Mouse (Mus musculus): ENCODE results near the gene Lhx2. TPM values are rescaled to one million over a fixed set of nuclear protein-coding genes. Genes with fewer than 3 reads are reported as not detected.

The Lhx2 gene
- polyA plus RNA-seq, 1 experiment, result 0.32 TPM

GRCm38 (mm10) chr2:38326671-38327070 lies 12.4 kb upstream of the Lhx2 start:
- Histone ChIP-seq H3K27ac (ENCODE audit: insufficient read depth, low read depth, low read length) (no peak overlapping the region), H3K4me1 (ENCODE audit: control insufficient read depth, insufficient read depth, low read length) (no peaks in the 10 kb centered on the region), H3K4me3 (ENCODE audit: insufficient read depth, low read length) (no peak overlapping the region)
- TF ChIP-seq POLR2A (IDR thresholded peaks at IDR 0.05; ENCODE audit: borderline replicate concordance, low read depth, low read length), result no peak
- no peak for TF ChIP-seq CTCF (IDR thresholded peaks at IDR 0.05; ENCODE audit: low read depth, low read length)

DNA sequence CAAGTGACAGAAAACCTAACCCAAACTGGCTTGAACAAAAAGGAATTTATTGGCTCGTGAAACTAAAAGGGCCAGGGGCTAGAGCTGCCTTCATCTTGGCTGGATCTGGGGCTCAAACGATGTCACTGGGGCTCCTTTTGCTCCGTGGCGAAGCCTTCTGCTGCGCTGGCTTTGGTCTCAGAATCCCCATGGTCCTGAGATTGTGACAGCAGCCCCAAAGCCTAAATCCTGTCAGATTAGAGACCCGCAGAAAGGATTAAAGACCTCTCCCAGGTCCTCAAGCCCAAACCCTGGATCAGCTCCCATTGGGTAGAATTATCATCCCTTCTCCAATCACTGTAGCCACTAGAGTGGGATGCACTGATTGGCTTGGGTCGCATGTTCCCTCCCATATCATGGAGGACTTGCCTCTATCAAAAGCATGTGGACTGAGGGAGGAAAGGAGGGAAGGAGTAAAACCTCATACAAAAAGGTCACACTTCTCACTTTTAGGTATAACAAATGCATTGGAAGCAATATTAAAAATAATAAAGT lies 5.4 kb upstream of the Lhx2 start:
- no peaks in the 10 kb centered on the region; the same call in 1 of the 2 replicates for H3K4me1 ChIP-seq (ENCODE audit: control insufficient read depth, insufficient read depth, low read length)
- no peak overlapping the region for H3K27ac ChIP-seq (ENCODE audit: insufficient read depth, low read depth, low read length)
- H3K4me3 ChIP-seq (ENCODE audit: insufficient read depth, low read length), result no peak overlapping the region
- TF ChIP-seq POLR2A (IDR thresholded peaks at IDR 0.05; ENCODE audit: borderline replicate concordance, low read depth, low read length), result no peak
- no peak for TF ChIP-seq CTCF (IDR thresholded peaks at IDR 0.05; ENCODE audit: low read depth, low read length)

- TF ChIP-seq CTCF (IDR thresholded peaks at IDR 0.05; ENCODE audit: low read depth, low read length) (no peak), POLR2A (IDR thresholded peaks at IDR 0.05; ENCODE audit: borderline replicate concordance, low read depth, low read length) (no peak)
- Histone ChIP-seq H3K27ac (ENCODE audit: insufficient read depth, low read depth, low read length) (no peak overlapping the region), H3K4me3 (ENCODE audit: insufficient read depth, low read length) (peak overlapping the region; percentile 15; the same call in 1 of the 2 replicates), H3K4me1 (ENCODE audit: control insufficient read depth, insufficient read depth, low read length) (no peaks in the 10 kb centered on the region; the same call in 1 of the 2 replicates)
Observed at GRCm38 (mm10) chr2:38336606-38337005, 2.5 kb upstream of the Lhx2 start.

GRCm38 (mm10) chr2:38337091-38337640 lies 1.9 kb upstream of the Lhx2 start:
- TF ChIP-seq CTCF (IDR thresholded peaks at IDR 0.05; ENCODE audit: low read depth, low read length) (no peak), POLR2A (IDR thresholded peaks at IDR 0.05; ENCODE audit: borderline replicate concordance, low read depth, low read length) (no peak)
- H3K4me1 ChIP-seq (ENCODE audit: control insufficient read depth, insufficient read depth, low read length), result no peaks in the 10 kb centered on the region; the same call in 1 of the 2 replicates
- H3K4me3 ChIP-seq (ENCODE audit: insufficient read depth, low read length), result no peak overlapping the region; the same call in 1 of the 2 replicates
- H3K27ac ChIP-seq (ENCODE audit: insufficient read depth, low read depth, low read length), result no peak overlapping the region

DNA sequence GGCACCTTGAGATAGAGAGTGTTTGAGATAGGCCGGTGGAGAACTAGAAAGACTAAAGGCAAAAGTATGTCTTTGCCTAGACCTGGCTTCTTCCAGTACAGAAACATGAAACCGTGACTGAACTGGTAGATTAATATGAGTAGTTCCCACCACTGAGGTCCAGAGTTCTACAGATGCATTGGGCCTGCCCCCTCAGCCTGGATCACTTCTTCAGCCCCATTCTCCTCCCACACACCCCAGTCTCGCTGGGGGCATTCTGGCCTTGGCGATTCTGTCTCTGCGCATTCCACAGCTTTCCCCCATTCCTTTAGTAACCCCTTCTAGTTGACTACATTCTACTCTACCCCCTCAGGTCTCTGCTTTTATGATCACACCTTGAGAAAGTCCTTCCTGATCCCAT lies 1.4 kb upstream of the Lhx2 start:
- no peak for TF ChIP-seq POLR2A (IDR thresholded peaks at IDR 0.05; ENCODE audit: borderline replicate concordance, low read depth, low read length)
- no peak for TF ChIP-seq CTCF (IDR thresholded peaks at IDR 0.05; ENCODE audit: low read depth, low read length)
- no peak overlapping the region for H3K27ac ChIP-seq (ENCODE audit: insufficient read depth, low read depth, low read length)
- H3K4me1 ChIP-seq (ENCODE audit: control insufficient read depth, insufficient read depth, low read length), result no peaks in the 10 kb centered on the region; the same call in 1 of the 2 replicates
- no peak overlapping the region for H3K4me3 ChIP-seq (ENCODE audit: insufficient read depth, low read length)

DNA sequence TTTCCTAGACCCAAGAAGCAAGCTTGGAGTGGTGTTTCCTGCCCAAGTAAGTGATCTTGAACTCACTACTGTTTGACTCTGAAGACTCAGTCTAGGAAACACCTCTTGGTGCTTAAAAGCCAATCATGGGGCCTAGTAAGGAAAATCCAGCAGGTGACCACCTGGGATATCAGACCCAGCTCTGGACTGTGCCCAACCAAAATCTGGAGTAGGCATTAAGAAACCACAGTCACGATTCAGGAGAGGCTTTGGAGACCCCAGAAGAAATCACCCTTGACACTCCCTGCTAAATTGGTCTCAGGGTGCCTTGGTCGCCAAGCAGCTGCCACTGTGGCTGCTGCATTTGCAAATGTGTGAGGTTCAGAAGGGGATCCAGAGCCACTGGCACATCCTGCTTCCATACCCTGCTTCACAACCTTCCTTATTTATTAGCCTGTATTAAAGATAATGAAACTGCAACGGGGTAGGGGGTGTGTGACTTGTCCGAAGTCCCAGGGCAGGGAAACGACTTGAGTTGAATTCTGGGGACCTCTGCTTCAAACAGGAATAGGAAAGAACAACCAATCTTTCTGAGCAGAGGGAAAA lies 641 bp upstream of the Lhx2 start:
- TF ChIP-seq POLR2A (IDR thresholded peaks at IDR 0.05; ENCODE audit: borderline replicate concordance, low read depth, low read length) (no peak), CTCF (IDR thresholded peaks at IDR 0.05; ENCODE audit: low read depth, low read length) (no peak)
- Histone ChIP-seq H3K4me3 (ENCODE audit: insufficient read depth, low read length) (peak overlapping the region; percentile 18; the same call in 1 of the 2 replicates), H3K27ac (ENCODE audit: insufficient read depth, low read depth, low read length) (no peak overlapping the region), H3K4me1 (ENCODE audit: control insufficient read depth, insufficient read depth, low read length) (no peaks in the 10 kb centered on the region; the same call in 1 of the 2 replicates)

DNA sequence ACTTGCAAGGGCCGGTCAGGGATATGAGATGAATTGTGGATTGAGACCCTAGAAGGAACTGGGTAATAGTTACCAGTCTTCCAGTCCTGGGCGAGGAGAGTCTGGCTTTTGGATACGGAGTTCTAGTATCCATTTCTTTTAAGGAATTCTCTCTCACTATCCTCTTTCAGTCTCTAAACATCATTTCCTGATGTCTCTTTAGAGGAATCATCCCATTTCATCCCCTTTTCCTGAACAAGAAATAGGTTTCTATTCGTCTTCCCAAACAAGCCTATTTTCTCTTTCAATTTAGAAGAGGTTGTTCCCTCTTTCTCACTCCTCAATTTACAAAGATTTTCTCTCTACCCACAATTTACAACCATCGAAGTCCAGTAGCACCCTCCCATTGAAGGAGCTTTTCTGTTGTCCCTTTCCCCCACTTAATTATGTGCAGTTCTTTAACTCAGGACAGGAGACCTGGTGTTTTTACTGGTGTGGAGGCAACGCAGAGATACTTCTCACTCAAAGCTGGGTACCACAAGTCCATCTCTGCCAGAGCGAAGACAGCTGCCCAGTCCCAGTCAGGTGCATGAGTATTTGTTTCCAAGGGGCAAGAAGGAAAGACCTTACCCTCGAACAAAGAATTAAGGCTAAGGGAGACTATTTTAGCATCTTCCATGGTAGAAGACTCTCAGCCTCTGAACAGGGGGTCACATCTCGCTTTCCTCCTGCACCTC lies 987 bp downstream of the Lhx2 start:
- TF ChIP-seq CTCF (IDR thresholded peaks at IDR 0.05; ENCODE audit: low read depth, low read length), result no peak
- no peak for TF ChIP-seq POLR2A (IDR thresholded peaks at IDR 0.05; ENCODE audit: borderline replicate concordance, low read depth, low read length)
- H3K4me1 ChIP-seq (ENCODE audit: control insufficient read depth, insufficient read depth, low read length), result no peaks in the 10 kb centered on the region; the same call in 1 of the 2 replicates
- H3K4me3 ChIP-seq (ENCODE audit: insufficient read depth, low read length), result peak overlapping the region; percentile 53

DNA sequence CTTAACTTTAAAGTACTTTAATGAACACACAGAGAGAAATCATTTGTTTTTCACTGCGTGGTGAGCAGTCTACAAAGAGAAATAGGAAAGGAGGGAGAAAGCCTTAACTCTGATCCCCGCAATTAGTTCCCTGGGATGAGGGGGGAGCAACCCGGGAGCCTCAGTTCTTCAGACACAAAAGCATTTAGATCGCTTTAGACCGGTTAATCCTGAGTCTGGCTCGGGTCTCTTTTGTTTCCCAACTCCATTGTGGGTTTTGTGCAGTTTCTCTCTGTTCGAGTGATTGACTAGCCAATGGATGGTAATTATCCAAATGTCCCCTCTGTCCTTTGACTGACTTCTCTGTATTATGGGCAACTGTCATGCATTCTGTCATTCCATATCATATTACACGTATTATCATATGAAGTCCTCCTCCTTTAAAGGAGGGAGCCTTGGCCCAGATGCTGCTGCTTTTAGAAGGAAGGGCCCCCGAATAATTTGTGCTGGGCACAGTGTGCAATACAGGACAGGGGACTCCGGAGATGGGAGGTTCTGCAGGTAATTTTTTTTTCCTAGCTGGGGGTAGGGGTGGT lies 1.6 kb downstream of the Lhx2 start:
- Histone ChIP-seq H3K4me1 (ENCODE audit: control insufficient read depth, insufficient read depth, low read length) (no peaks in the 10 kb centered on the region; the same call in 1 of the 2 replicates), H3K27ac (ENCODE audit: insufficient read depth, low read depth, low read length) (no peak overlapping the region), H3K4me3 (ENCODE audit: insufficient read depth, low read length) (no peak overlapping the region)
- TF ChIP-seq CTCF (IDR thresholded peaks at IDR 0.05; ENCODE audit: low read depth, low read length), result no peak
- TF ChIP-seq POLR2A (IDR thresholded peaks at IDR 0.05; ENCODE audit: borderline replicate concordance, low read depth, low read length), result no peak

More for the DNA sequence above, 987 bp downstream of the Lhx2 start:
- H3K27ac ChIP-seq (ENCODE audit: insufficient read depth, low read depth, low read length), result no peak overlapping the region

DNA sequence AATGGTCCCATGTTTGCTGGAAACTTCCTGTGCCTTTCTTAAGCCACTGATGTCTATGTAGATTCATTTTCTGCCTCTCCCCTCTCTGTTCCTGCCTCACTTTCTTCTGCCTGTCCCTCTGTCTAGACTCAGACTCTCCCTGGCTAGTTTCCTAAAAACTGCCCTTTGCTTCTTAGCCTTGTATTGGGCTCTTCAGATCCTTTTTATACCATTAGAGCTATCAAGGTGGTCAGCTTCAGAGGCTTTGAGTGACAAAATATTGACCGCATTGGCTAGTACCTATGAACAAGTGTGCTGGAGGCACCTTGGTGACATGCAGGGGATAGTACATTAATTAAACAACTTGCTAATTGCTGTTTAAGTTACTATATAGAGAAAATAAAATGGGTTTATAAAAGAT lies 4.5 kb downstream of the Lhx2 start:
- H3K27ac ChIP-seq (ENCODE audit: insufficient read depth, low read depth, low read length), result no peak overlapping the region
- H3K4me3 ChIP-seq (ENCODE audit: insufficient read depth, low read length), result no peak overlapping the region
- TF ChIP-seq CTCF (IDR thresholded peaks at IDR 0.05; ENCODE audit: low read depth, low read length) (no peak), POLR2A (IDR thresholded peaks at IDR 0.05; ENCODE audit: borderline replicate concordance, low read depth, low read length) (no peak)
- H3K4me1 ChIP-seq (ENCODE audit: control insufficient read depth, insufficient read depth, low read length), result no peaks in the 10 kb centered on the region
